Mouse (Mus musculus) cortical plate, adult 2 months (tissue): ENCODE data around the gene Rph3al.

Experiments used
- CTCF ChIP-seq: fragments of 200-500 bp; IDR thresholded peaks from 2 replicates; pipeline ENCODE4 v1.5.1; 2011; ENCODE audit warnings: mild to moderate bottlenecking, control low read depth, low read length; ENCODE audit not compliant: insufficient read depth; ENCODE audit errors: extremely low read depth
- POLR2A ChIP-seq: fragments of 200-500 bp; IDR thresholded peaks from 2 replicates; pipeline ENCODE4 v1.6.1; 2011; ENCODE audit warnings: mild to moderate bottlenecking, low read length, control low read depth; ENCODE audit not compliant: insufficient read depth; ENCODE audit errors: extremely low read depth

DNA sequence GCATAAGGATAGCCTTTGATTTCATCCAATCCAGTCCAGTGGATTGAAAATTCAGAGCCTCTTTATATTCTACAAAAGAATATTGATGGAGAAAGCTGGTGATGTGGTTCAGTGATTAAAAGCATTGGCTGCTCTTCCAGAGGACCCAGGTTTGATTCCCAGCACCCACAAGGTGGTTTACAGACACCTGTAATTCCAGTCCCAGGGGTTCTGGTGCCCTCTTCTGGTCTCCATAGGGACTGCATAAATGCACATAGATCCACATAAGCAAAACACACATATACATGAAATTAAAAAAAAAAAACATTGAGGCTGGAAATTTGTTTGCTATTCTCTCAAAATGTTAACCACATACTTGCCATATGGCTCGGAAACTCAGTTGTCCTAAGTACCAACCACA is 26.3 kb downstream of the Rph3al start:
- no peak for TF ChIP-seq CTCF
- TF ChIP-seq POLR2A = no peak
